Mouse (Mus musculus): ENCODE results near the gene Gm20388. TPM values are rescaled to one million over a fixed set of nuclear protein-coding genes. Genes with fewer than 3 reads are reported as not detected.
A peak's percentile ranks its signal among the peaks of the same experiment; 100 is the strongest.

The Gm20388 gene
- polyA plus RNA-seq, 1 experiment from 2014 or later, result 5.5 TPM

GRCm38 (mm10) chr8:121729754-121730153 is 1819.1 kb downstream of the Gm20388 start:
- H3K9ac ChIP-seq, result no peak overlapping the region
- peaks cover 6% of the 10 kb centered on the region for H3K4me1 ChIP-seq
- WGBS, result under 1% methylated on average over 29 of the region's 54 CpGs
- H3K27me3 ChIP-seq, result peaks cover 73% of the 10 kb centered on the region
- ATAC-seq (ENCODE audit: borderline replicate concordance, extremely low read depth, low FRiP score, low TSS enrichment), result no peak
- peak overlapping the region; percentile 44 for H3K4me3 ChIP-seq
- no peaks in the 10 kb centered on the region for H3K9me3 ChIP-seq
- no peak overlapping the region for H3K27ac ChIP-seq
- H3K36me3 ChIP-seq, result no peaks in the 10 kb centered on the region
- H3K4me2 ChIP-seq, result peak overlapping the region; percentile 82

GRCm38 (mm10) chr8:121730170-121730569 is 1819.5 kb downstream of the Gm20388 start:
- WGBS, result 0% methylated on average over 20 of the region's 60 CpGs
- ATAC-seq (ENCODE audit: borderline replicate concordance, extremely low read depth, low FRiP score, low TSS enrichment), result no peak
- Histone ChIP-seq H3K27ac (no peak overlapping the region), H3K4me3 (peak overlapping the region; percentile 44), H3K36me3 (no peaks in the 10 kb centered on the region), H3K27me3 (peaks cover 73% of the 10 kb centered on the region), H3K9ac (no peak overlapping the region), H3K4me1 (peaks cover 6% of the 10 kb centered on the region), H3K9me3 (no peaks in the 10 kb centered on the region), H3K4me2 (peak overlapping the region; percentile 82)

GRCm38 (mm10) chr8:121730646-121731045 is 1820.0 kb downstream of the Gm20388 start:
- Histone ChIP-seq H3K4me2 (peak overlapping the region; percentile 82), H3K36me3 (no peaks in the 10 kb centered on the region), H3K9ac (no peak overlapping the region), H3K9me3 (no peaks in the 10 kb centered on the region), H3K4me3 (peak overlapping the region; percentile 44), H3K27me3 (peaks cover 73% of the 10 kb centered on the region), H3K4me1 (peaks cover 6% of the 10 kb centered on the region), H3K27ac (no peak overlapping the region)
- ATAC-seq (ENCODE audit: borderline replicate concordance, extremely low read depth, low FRiP score, low TSS enrichment), result no peak
- WGBS, result 1% methylated on average over 37 of the region's 37 CpGs

DNA sequence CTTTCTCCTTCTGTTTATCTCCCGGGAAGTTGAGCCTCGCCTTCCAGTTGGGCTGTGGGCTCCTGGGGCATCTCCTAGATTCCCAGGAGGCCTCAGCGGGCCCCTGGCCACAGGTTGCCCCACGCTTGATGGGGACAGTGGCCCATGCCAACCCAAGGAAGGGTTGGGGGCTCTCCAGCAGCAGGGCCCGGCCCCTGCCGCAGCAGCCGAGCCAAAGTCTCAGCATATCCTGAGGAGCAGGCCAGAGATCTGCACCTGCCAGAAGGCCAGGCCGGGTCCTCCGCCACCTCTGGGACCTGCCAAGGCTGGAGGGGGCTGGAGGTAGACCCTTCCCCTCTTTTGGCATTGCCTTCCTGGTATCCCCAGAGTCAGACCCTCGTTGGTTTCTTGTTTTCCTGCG is 1820.4 kb downstream of the Gm20388 start:
- H3K9me3 ChIP-seq, result no peaks in the 10 kb centered on the region
- H3K9ac ChIP-seq, result no peak overlapping the region
- peak overlapping the region; percentile 82; the same call in 1 of the 2 replicates for H3K4me2 ChIP-seq
- H3K27me3 ChIP-seq, result peaks cover 73% of the 10 kb centered on the region
- H3K4me3 ChIP-seq, result no peak overlapping the region; the same call in 1 of the 2 replicates
- H3K36me3 ChIP-seq, result no peaks in the 10 kb centered on the region
- no peak for ATAC-seq (ENCODE audit: borderline replicate concordance, extremely low read depth, low FRiP score, low TSS enrichment)
- H3K4me1 ChIP-seq, result peaks cover 6% of the 10 kb centered on the region
- WGBS, result 4% methylated on average over 10 of the region's 11 CpGs
- H3K27ac ChIP-seq, result no peak overlapping the region

GRCm38 (mm10) chr8:121731471-121732333 is 1821.1 kb downstream of the Gm20388 start:
- Histone ChIP-seq H3K4me2 (no peak overlapping the region), H3K4me3 (no peak overlapping the region), H3K27me3 (peaks cover 73% of the 10 kb centered on the region), H3K36me3 (no peaks in the 10 kb centered on the region), H3K9ac (no peak overlapping the region), H3K4me1 (peaks cover 6% of the 10 kb centered on the region), H3K27ac (no peak overlapping the region), H3K9me3 (no peaks in the 10 kb centered on the region)
- WGBS, result 11% methylated on average over 26 of the region's 26 CpGs
- no peak for ATAC-seq (ENCODE audit: borderline replicate concordance, extremely low read depth, low FRiP score, low TSS enrichment)

- Histone ChIP-seq H3K9ac (no peak overlapping the region), H3K4me2 (no peak overlapping the region), H3K9me3 (no peaks in the 10 kb centered on the region), H3K4me3 (no peak overlapping the region), H3K27ac (no peak overlapping the region), H3K4me1 (peaks cover 6% of the 10 kb centered on the region), H3K27me3 (peaks cover 71% of the 10 kb centered on the region), H3K36me3 (no peaks in the 10 kb centered on the region)
- 54% methylated on average over 4 of the region's 4 CpGs for WGBS
- no peak for ATAC-seq (ENCODE audit: borderline replicate concordance, extremely low read depth, low FRiP score, low TSS enrichment)
Measured at GRCm38 (mm10) chr8:121732334-121732665, 1821.7 kb downstream of the Gm20388 start.

GRCm38 (mm10) chr8:121734262-121734661 is 1823.6 kb downstream of the Gm20388 start:
- Histone ChIP-seq H3K9me3 (no peaks in the 10 kb centered on the region), H3K9ac (no peak overlapping the region), H3K4me3 (no peak overlapping the region), H3K27me3 (peaks cover 52% of the 10 kb centered on the region), H3K4me2 (no peak overlapping the region), H3K36me3 (no peaks in the 10 kb centered on the region), H3K27ac (no peak overlapping the region), H3K4me1 (peaks cover 6% of the 10 kb centered on the region)
- 85% methylated on average over 16 of the region's 16 CpGs for WGBS
- no peak for ATAC-seq (ENCODE audit: borderline replicate concordance, extremely low read depth, low FRiP score, low TSS enrichment)

- H3K36me3 ChIP-seq, result no peaks in the 10 kb centered on the region
- H3K4me2 ChIP-seq, result no peak overlapping the region
- peaks cover 32% of the 10 kb centered on the region for H3K27me3 ChIP-seq
- H3K9ac ChIP-seq, result no peak overlapping the region
- 11% methylated on average over 7 of the region's 7 CpGs for WGBS
- H3K4me3 ChIP-seq, result no peak overlapping the region
- ATAC-seq (ENCODE audit: borderline replicate concordance, extremely low read depth, low FRiP score, low TSS enrichment), result no peak
- H3K4me1 ChIP-seq, result no peaks in the 10 kb centered on the region
- no peak overlapping the region for H3K27ac ChIP-seq
- H3K9me3 ChIP-seq, result no peaks in the 10 kb centered on the region
Measured at GRCm38 (mm10) chr8:121736236-121736635, 1825.6 kb downstream of the Gm20388 start.

- ATAC-seq (ENCODE audit: borderline replicate concordance, extremely low read depth, low FRiP score, low TSS enrichment), result no peak
- H3K27ac ChIP-seq, result no peak overlapping the region
- no peaks in the 10 kb centered on the region for H3K27me3 ChIP-seq
- H3K9me3 ChIP-seq, result no peaks in the 10 kb centered on the region
- no peak overlapping the region for H3K4me3 ChIP-seq
- H3K4me2 ChIP-seq, result no peak overlapping the region
- no peak overlapping the region for H3K9ac ChIP-seq
- H3K36me3 ChIP-seq, result no peaks in the 10 kb centered on the region
- WGBS, result 78% methylated on average over 10 of the region's 10 CpGs
- H3K4me1 ChIP-seq, result no peaks in the 10 kb centered on the region
Measured at GRCm38 (mm10) chr8:121740721-121741120, 1830.1 kb downstream of the Gm20388 start.

DNA sequence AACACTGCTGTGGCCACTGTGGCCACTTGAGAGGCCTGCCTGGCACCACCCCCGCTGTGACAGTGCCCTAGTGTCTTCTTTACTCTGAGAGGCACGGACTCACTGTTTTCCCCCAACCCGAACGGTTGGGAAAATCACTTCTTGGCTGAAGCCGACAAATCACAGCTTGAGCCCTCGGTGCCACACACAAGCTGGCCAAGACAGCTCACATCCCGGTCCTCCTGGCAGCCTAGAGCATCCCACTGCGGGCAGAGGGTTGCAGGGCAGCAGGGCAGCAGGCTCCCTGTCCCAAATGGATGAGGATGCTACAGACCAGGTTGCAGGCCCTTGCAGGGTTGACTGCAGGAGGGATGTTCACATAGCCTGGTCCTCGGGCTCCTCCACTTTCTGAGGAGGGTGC is 1838.9 kb downstream of the Gm20388 start:
- H3K27ac ChIP-seq, result no peak overlapping the region
- whole genome bisulfite sequencing, result 73% methylated on average over 9 of the region's 9 CpGs

DNA sequence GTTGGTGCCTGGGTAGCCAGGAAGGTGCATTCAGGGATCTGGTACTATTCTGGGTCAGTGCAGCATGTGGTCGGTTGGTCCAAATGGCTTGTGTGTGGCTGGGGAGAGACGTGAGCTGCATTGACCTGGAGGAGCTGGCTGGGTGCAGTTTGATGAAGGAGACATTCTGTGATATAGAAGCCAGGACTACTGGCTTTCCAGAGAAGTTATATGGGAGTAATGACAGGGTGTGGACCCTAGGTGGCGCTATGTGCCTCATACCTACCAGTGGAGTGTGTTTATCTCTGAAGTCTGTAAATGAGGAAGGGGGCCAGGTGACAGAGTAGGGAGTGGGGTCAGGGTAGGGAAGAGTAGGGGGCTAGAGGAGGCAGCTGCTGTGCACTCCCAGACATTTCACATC is 1839.9 kb downstream of the Gm20388 start:
- H3K36me3 ChIP-seq, result no peaks in the 10 kb centered on the region
- H3K4me3 ChIP-seq, result no peak overlapping the region
- no peak overlapping the region for H3K9ac ChIP-seq
- 32% methylated on average over 3 of the region's 3 CpGs for WGBS
- peaks cover 8% of the 10 kb centered on the region; the same call in 1 of the 2 replicates for H3K9me3 ChIP-seq
- ATAC-seq (ENCODE audit: borderline replicate concordance, extremely low read depth, low FRiP score, low TSS enrichment), result no peak
- H3K4me2 ChIP-seq, result no peak overlapping the region
- H3K27me3 ChIP-seq, result peaks cover 24% of the 10 kb centered on the region
- H3K4me1 ChIP-seq, result no peaks in the 10 kb centered on the region
- no peak overlapping the region for H3K27ac ChIP-seq

More for the DNA sequence above, 1838.9 kb downstream of the Gm20388 start:
- H3K4me2 ChIP-seq, result no peak overlapping the region
- H3K36me3 ChIP-seq, result no peaks in the 10 kb centered on the region
- no peak overlapping the region for H3K4me3 ChIP-seq
- no peaks in the 10 kb centered on the region for H3K4me1 ChIP-seq
- peaks cover 24% of the 10 kb centered on the region for H3K27me3 ChIP-seq
- peaks cover 8% of the 10 kb centered on the region; the same call in 1 of the 2 replicates for H3K9me3 ChIP-seq
- no peak overlapping the region for H3K9ac ChIP-seq
- ATAC-seq (ENCODE audit: borderline replicate concordance, extremely low read depth, low FRiP score, low TSS enrichment), result no peak

GRCm38 (mm10) chr8:121751407-121751806 is 1840.8 kb downstream of the Gm20388 start:
- Histone ChIP-seq H3K4me2 (no peak overlapping the region), H3K27ac (no peak overlapping the region), H3K4me3 (no peak overlapping the region), H3K36me3 (no peaks in the 10 kb centered on the region), H3K9me3 (peaks cover 8% of the 10 kb centered on the region; the same call in 1 of the 2 replicates), H3K4me1 (no peaks in the 10 kb centered on the region), H3K27me3 (peaks cover 24% of the 10 kb centered on the region), H3K9ac (no peak overlapping the region)
- 24% methylated on average over 3 of the region's 3 CpGs for WGBS
- no peak for ATAC-seq (ENCODE audit: borderline replicate concordance, extremely low read depth, low FRiP score, low TSS enrichment)

All from lung, embryonic 15.5 days (tissue).